ENCODE assay signal across 32 mouse cellular contexts in genomic region chr11:116773205-116773604, GRCm38 (mm10). TPM values are rescaled to one million over a fixed set of nuclear protein-coding genes. Genes with fewer than 3 reads are reported as not detected.
DNase-seq lines count a peak whose midpoint lies in the region; TF ChIP-seq lines count a peak whose summit lies in the region.
"Had no signal": no experiment of that assay in that cellular context is flagged by ENCODE, and none has a peak within 500 bp of the region (broad histone marks: within the 10 kb centered on the region; RNA-seq: fewer than 3 reads in every experiment).

No protein-coding gene starts in this region.

- DNase-seq in heart, adult 11 months, result peak; percentile 39
- no peak for DNase-seq in heart, adult 9 months (ENCODE audit: low spot score in 2 of 2)
- DNase-seq in NIH3T3 (ENCODE audit: low read depth), result peak; percentile 14
- DNase-seq in brain, embryonic 14.5 days (ENCODE audit: low read depth), result peak; percentile 2
- no peak for DNase-seq in yolk sac, embryonic 10.5 days (ENCODE audit: low spot score)
- DNase-seq in thymus, postnatal 0 days (ENCODE audit: low spot score), result no peak
- DNase-seq: adrenal gland, adult 2 months; adrenal gland, postnatal 14 days; cerebellum, adult 11-12 months; cerebellum, adult 8-10 months; cerebellum, postnatal 10 days; cerebellum, postnatal 36 days; embryo, embryonic 11 days; forebrain, postnatal 0 days; gastrocnemius, postnatal 10 days; gastrocnemius, postnatal 36 days; heart, postnatal 10 days; heart, postnatal 36 days had no signal

- TF ChIP-seq POLR2A in brain, embryonic 14.5 days (IDR thresholded peaks at IDR 0.05; ENCODE audit: borderline replicate concordance, extremely low read depth, insufficient read depth, insufficient read length, poor library complexity, severe bottlenecking), result no peak

- TF ChIP-seq CTCF in brain, embryonic 14.5 days (IDR thresholded peaks at IDR 0.05; ENCODE audit: borderline replicate concordance, extremely low read depth, insufficient read depth, insufficient read length), result no peak

RNA-seq across cellular contexts. Expression of gene St6galnac1, which starts 2.1 kb away (rescaled TPM):
- polyA plus RNA-seq in brain, embryonic 14.5 days (2012; rRNA removed), result not detected in 2 replicates
- polyA plus RNA-seq in thymus, postnatal 0 days (2015; fragmentation: Nextera tagmentation; extraction: Ambion mirVana), result not detected in 2 replicates
- polyA plus RNA-seq: C2C12; embryonic facial prominence, embryonic 11.5 days; embryonic facial prominence, embryonic 15.5 days; forebrain, embryonic 11.5 days; forebrain, embryonic 14.5 days; forebrain, postnatal 0 days; frontal cortex, adult 2 months; heart, embryonic 12.5 days; heart, embryonic 15.5 days; hindbrain, embryonic 10.5 days; hindbrain, embryonic 13.5 days; hindbrain, embryonic 16.5 days; intestine, embryonic 16.5 days; Patski had no signal

RNA-seq across cellular contexts. Expression of gene Mxra7, which starts 54.6 kb away (rescaled TPM):
- polyA plus RNA-seq in brain, embryonic 14.5 days (2012; rRNA removed), result 14.2 and 30.5 TPM in 2 replicates
- 4.8 and 5.0 TPM in 2 replicates for polyA plus RNA-seq in thymus, postnatal 0 days (2015; fragmentation: Nextera tagmentation; extraction: Ambion mirVana)
- polyA plus RNA-seq: CD4-positive, CD25-positive, alpha-beta regulatory T cell, adult 4 months had no signal

Comparison
In these comparisons a context has a peak if more than half of its experiments do, and no peak if none do; other contexts are left out.
1. DNase-seq: peak in heart, adult 11 months (single experiment), NIH3T3 (single experiment) and brain, embryonic 14.5 days (single experiment); none in heart, adult 9 months (0 of 2), yolk sac, embryonic 10.5 days (single experiment) and thymus, postnatal 0 days (single experiment).